Mouse (Mus musculus) adrenal gland (tissue): ENCODE results near the gene Ptpn9.

Experiments used
- intact Hi-C: fragments of 180-260 bp; cut with DNase I; formaldehyde crosslinking; loops from one replicate; pipeline ENCODE4 v1.15.1; 2025

Ptpn9 gene

GRCm38 (mm10) chr9:57082236-57082635 is 87.5 kb downstream of the Ptpn9 start:
- intact Hi-C loops, result no loop called here
